Mouse (Mus musculus) spleen, postnatal 10 days (tissue): ENCODE measurements around the gene Gm2a.
"Not testable (repeated sequence)": the region's sequence is repeated elsewhere in the genome, so short reads cannot be mapped to it uniquely, and the experiment has no call there.

Experiments
- DNase-seq, 2 experiments: peaks; one replicate each; pipeline ENCODE4 v3.0.0; 2021 to 2022; ENCODE audit warnings: low spot score in 2 of 2

Gm2a gene

DNA sequence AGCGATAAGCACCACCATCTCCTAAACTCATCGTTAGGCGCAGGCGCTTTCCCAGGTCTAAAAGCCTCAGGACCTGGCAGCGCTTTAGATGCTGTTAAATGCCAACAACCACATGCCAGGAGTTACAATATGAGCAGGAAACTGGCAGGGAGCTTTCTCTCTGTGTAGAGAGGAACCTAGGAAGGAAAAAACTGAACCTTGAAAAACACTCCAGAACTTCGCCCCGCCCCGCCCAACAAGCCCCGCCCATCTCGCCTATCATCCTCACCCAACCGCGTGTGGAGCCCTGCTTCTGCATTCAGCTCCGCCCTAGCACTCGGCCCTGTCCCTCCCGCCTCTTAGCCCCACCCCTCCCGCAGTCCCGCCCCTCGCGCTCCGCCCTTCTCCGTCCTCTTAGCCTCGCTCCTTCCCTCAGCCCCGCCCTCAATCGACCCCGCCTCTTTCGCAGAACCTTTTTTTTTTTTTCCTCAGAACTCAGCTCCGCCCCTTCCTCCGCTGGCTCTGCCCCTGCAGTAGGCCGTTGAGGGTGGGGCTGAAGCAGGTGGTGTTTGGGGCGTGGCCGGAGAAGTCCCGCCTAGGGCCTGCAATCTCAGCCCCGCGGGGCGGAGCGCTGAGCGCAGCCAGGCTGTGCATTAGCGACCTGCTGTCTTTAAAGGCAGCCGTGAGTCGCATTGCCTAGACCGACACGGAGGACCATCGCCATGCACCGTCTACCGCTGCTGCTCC lies at the start of gene Gm2a:
Gene Gm2a (plus strand): TSS at position 653 of the 726 bp plus-strand sequence.
- DNase-seq = peak; percentile 74 to 94

GRCm38 (mm10) chr11:55050837-55051510 lies 46.9 kb upstream of the Gm2a start:
- DNase-seq = no peak

DNA sequence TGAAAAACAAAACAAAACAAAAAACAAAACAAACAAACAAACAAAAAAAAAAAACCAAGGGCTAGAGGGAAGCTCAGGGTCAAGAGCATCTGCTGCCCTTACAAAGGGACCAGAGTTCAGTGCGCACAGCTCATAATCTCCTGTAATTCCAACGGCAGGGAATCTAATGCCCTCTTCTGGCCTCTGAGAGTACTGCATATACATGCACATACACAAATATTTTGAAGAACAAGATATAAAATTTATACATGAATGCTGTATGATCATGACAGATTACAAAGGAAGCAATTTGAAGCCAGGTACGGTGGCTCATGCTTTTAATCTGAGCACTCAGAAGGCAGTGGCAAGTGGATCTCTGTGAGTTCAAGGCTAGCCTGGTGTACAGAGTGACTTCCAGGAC lies 40.4 kb upstream of the Gm2a start:
- DNase-seq = no peak

DNA sequence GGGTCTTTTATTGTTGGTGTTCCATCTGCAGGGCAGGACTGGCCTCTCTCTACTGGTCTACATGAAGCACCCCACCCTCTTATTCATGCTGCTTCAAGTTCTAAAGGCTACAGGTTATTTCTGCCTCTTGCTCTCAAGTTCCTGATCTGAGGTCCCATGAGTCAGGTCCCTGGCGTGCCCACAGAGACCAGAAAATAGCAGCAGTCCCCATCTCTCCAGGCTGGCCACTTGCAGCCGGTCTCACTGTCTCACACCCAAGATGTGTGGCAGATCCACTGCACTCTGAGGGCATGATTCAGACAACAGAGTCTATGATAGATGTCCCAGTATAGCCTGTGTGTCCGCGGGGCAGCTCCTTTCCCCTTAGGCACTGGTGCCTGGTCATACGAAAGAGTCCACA lies 37.1 kb upstream of the Gm2a start:
- no peak for DNase-seq

- DNase-seq = no peak
Measured at GRCm38 (mm10) chr11:55062856-55063255, 35.1 kb upstream of the Gm2a start.

GRCm38 (mm10) chr11:55066921-55067320 lies 31.0 kb upstream of the Gm2a start:
- DNase-seq = no peak

GRCm38 (mm10) chr11:55069023-55069422 lies 28.9 kb upstream of the Gm2a start:
- no peak for DNase-seq

DNA sequence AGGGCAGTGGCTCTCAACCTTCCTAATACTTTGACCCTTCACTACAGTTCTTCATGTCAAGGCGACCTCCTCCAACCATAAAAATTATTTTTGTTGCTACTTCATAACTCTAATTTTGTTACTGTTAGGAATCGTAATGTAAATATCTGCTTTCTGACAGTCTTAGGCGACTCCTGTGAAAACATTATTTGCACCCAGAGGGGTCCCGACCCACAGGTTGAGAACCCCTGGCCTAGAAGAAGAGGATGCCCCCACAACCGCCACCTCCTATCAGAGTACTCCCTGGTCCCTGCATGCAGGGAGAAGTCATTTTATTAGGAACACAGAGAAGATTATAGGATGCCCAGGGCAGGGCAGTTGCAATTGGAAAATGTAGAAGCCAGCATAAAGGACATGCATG lies 26.6 kb upstream of the Gm2a start:
- no peak for DNase-seq

DNA sequence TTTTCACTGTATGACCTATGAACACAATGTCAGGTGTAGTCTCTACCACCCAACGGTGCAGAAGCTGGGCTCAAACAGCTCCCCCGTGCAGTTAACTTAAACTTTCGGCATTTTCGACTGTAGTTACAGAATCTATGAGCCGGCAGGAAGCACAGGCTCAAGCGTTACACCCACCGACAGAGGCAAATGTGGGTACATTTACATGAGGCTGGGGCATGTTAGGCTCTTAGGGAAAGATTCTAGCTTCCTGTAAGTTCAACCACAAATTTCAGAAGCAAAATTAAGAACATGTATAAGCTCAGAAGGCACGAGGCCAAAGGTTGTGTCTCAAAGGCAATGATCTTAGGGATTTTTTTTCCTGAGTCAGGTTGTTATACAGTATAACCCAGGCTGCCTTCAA lies 25.4 kb upstream of the Gm2a start:
- peak in 1 of 2 experiments; percentile 36 for DNase-seq

GRCm38 (mm10) chr11:55073191-55073590 lies 24.7 kb upstream of the Gm2a start:
- DNase-seq = no peak

- DNase-seq = no peak
Measured at GRCm38 (mm10) chr11:55075602-55076001, 22.3 kb upstream of the Gm2a start.

DNA sequence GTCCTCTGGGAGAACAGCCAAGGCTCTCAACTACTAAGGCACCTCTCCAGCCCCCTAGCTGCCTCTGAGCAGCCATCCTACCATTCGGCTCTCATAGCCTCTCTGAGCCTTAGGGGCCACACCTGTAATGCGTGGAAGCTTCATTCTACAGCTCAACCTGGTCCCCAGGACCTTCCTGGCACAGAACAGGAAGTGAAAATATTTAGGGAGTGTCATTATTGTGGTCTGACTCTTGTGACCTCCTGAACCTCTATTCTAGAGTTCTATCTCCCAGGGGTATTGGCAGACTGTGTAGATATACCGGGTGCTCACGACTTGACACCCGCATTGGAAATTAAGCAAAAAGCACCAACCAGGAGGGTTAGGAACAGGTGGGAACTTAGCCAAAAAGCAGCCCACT lies 21.7 kb upstream of the Gm2a start:
- no peak for DNase-seq

- DNase-seq = peak; percentile 42 to 66
Measured at GRCm38 (mm10) chr11:55077331-55078231, 20.3 kb upstream of the Gm2a start, which contains the start of gene Ccdc69. Gene Ccdc69 (minus strand): TSS chr11:55078131.

- no peak for DNase-seq
Measured at GRCm38 (mm10) chr11:55078502-55078901, 19.4 kb upstream of the Gm2a start.

GRCm38 (mm10) chr11:55079180-55079579 lies 18.7 kb upstream of the Gm2a start:
- no peak for DNase-seq

- DNase-seq = no peak
Measured at GRCm38 (mm10) chr11:55081206-55081605, 16.7 kb upstream of the Gm2a start.

DNA sequence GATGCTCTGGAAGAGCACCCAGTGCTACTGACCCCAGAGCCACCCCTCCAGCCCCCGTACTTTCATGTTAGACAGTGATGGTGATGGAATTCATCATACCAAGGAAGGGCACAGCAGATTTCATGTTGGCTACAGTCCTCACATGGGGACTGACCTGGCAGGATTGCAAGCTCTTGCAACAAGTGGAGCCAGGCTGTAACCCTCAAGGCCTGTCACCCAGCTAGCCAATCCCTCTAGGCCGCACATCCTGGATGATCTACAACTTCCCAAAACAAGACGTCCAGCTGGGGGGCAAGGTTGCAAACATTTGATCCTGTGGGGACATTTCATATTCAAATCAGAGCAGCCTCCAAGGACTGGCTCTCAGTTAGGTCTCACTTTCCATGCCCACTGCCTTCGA lies 13.3 kb upstream of the Gm2a start:
- no peak for DNase-seq

GRCm38 (mm10) chr11:55085396-55085795 lies 12.5 kb upstream of the Gm2a start:
- no peak for DNase-seq

- peak; percentile 33 to 74 for DNase-seq
Measured at GRCm38 (mm10) chr11:55087006-55087405, 10.9 kb upstream of the Gm2a start.

- DNase-seq = no peak
Measured at GRCm38 (mm10) chr11:55089892-55090291, 8.0 kb upstream of the Gm2a start.

DNA sequence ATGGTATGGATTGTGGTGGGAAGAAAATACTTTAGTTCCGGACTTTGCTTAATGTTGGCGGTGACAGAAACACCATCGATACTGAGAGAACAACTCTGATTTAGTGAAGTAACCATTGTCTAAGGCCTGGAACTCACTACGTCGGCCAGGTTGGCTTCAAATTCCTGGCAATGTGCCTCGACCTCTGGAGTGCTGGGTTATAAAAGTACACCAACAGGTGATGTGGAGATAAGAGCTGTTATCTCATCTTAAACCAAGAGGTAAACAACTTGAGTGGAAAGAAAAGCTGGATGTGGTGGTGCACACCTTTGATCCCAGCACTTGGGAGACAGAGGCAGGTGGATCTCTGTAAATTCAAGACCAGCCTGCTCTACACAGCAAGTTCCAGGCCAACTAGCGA lies 4.8 kb upstream of the Gm2a start:
- no peak for DNase-seq

DNA sequence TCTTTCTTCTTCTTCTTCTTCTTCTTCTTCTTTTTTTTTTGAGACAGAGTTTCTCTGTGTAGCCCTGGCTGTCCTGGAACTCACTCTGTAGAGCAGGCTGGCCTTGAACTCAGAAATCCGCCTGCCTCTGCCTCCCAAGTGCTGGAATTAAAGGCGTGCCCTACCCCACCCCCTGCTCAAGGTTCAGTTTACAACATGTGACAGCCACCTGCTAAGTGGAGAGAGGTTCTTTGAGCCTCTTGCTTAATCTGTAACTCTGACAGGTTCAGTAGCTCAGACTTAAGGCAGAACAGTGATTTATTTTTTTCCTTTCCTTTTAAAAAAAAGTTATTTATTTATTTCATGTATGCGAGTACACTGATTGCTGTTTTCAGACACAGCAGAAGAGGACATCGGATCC lies 1.6 kb upstream of the Gm2a start:
- not testable (repeated sequence) for DNase-seq
